Mouse (Mus musculus) spleen, postnatal 14 days (tissue): ENCODE results near the gene Myh2.

Experiments
- DNase-seq, 2 experiments: peaks; one replicate each; pipeline ENCODE4 v3.0.0; 2021 to 2022; ENCODE audit warnings: low spot score in 2 of 2

The Myh2 gene

DNA sequence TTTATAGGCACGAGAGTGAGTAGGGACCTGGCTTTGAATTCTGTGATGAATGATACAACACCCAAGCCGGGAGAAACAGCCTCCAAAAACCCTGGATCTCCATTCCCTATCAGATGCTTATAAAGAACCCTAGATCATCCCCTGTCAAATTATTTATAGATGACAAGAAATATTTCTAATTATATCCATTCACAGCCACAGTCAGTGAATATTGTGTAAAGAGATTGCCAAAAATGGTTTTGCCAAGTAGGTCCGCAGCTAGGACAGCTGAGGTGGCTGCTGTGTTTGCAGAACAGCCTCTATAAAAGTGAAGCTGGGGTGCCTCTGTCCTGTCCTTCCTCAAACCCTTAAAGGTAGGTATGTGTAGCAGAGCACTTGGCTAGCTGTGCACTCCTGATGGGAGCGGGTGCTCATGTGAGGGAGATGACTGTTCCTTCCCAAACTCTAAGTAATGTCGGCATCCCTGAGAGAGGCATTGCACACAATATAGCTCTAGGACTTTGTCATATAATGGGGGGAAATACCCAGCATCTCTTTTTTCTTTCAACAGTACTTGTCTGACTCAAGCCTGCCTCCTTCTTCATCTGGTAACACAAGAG, 66.8 kb downstream of the Myh2 start, which contains the start of gene Myh4:
Gene Myh4 (plus strand): TSS at position 549 of the 599 bp plus-strand sequence.
- DNase-seq: no peak

DNA sequence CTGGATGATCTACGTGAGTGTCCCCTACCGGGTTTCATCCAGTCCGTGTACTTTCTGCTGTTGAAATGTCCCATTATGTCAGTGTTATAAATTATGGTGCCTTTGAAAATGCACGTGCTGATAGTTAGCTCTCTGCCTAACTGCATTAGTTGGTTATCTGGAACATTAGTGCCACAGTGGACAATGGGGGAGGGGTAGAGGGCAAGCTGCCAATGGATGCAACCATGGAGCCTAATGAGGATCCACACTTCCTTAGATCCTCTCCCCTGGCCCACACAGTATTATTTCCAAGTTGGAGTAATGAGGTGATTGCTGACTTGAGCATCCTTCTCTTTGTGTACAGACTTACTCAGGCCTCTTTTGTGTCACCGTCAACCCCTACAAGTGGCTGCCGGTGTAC, 70.2 kb downstream of the Myh2 start:
- no peak for DNase-seq
